Mouse (Mus musculus): ENCODE measurements around the gene Rassf2.

- TF ChIP-seq CTCF (IDR thresholded peaks at IDR 0.05; ENCODE audit: borderline replicate concordance, control insufficient read depth, extremely low read depth, insufficient read depth, low read length, poor library complexity) (no peak), POLR2A (IDR thresholded peaks at IDR 0.05; ENCODE audit: control insufficient read depth, extremely low read depth, insufficient read depth, low read length, poor library complexity) (no peak)
These were observed 21.7 kb upstream of the Rassf2 start for GRCm38 (mm10) chr2:132051798-132052197.
